Mouse (Mus musculus) kidney, adult 2 months (tissue): Measurements from ENCODE around the gene Slc25a13.

ENCODE experiments used
- CTCF ChIP-seq: fragments of 200-500 bp; conservative IDR thresholded peaks from 2 replicates; pipeline ENCODE4 v1.5.1; 2011; ENCODE audit warnings: low read depth, mild to moderate bottlenecking, control low read depth, low read length, moderate library complexity, mixed read lengths; ENCODE audit not compliant: insufficient read depth, insufficient read length
- POLR2A ChIP-seq: fragments of 200-500 bp; IDR thresholded peaks from one replicate; pipeline ENCODE4 v1.6.1; 2011; ENCODE audit warnings: low read depth, low read length, control low read depth

DNA sequence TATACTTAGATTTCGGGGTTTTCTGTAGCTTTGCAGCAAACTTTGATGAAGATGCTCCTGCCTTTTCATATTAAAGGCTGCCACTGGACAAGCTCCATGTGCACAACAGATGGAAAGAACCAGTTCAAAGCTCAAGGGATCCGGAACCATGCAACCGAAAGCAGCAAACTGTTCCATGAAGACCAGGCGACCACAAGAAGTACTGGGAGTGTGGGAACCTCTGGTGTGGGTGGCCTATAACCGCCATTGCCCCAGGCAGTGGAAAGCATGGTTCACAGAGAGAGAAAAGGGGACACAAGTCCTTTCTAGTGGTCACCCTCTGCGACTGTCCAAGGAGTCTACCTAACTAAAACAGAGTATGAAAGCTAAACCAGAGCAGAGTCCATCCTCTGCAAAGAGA, 66.2 kb downstream of the Slc25a13 start:
- no peak for TF ChIP-seq CTCF
- no peak for TF ChIP-seq POLR2A
